Mouse (Mus musculus) monocyte, adult 59 days (primary cell): ENCODE measurements around the gene Irx2. TPM values are rescaled to one million over a fixed set of nuclear protein-coding genes. Genes with fewer than 3 reads are reported as not detected.

Experiments used
- total RNA-seq, 2 experiments: library from RNA; stranded (reverse); gene quantifications; one replicate each; pipeline ENCODE4 v1.2.4; 2023

The Irx2 gene
- not detected for total RNA-seq

GRCm38 (mm10) chr13:72628462-72628916, at the start of gene Irx2:
Gene Irx2 (plus strand): TSS chr13:72628820.

